Mouse (Mus musculus) thymus, adult 2 months (tissue): Measurements from ENCODE around the gene Foxd4.

ENCODE experiments used
- CTCF ChIP-seq: fragments of 200-500 bp; IDR thresholded peaks from 2 replicates; pipeline ENCODE4 v1.5.1; 2012; ENCODE audit warnings: mild to moderate bottlenecking, control low read depth, low read length, moderate library complexity, borderline replicate concordance; ENCODE audit not compliant: control insufficient read depth, poor library complexity, insufficient read depth; ENCODE audit errors: extremely low read depth
- POLR2A ChIP-seq: fragments of 200-500 bp; IDR thresholded peaks from 2 replicates; pipeline ENCODE4 v1.6.1; 2012; ENCODE audit warnings: mild to moderate bottlenecking, low read length, control low read depth, moderate library complexity; ENCODE audit not compliant: control insufficient read depth, poor library complexity, insufficient read depth; ENCODE audit errors: extremely low read depth

GRCm38 (mm10) chr19:24902821-24903220, 1.8 kb upstream of the Foxd4 start:
- TF ChIP-seq CTCF, result no peak
- TF ChIP-seq POLR2A, result no peak
